Mouse (Mus musculus) small intestine, adult 2 months (tissue): ENCODE results near the gene Lpin1. TPM values are rescaled to one million over a fixed set of nuclear protein-coding genes. Genes with fewer than 3 reads are reported as not detected.

Experiments
- H3K27ac ChIP-seq: fragments of 200-500 bp; 2 replicates; pipeline ENCODE4 v1.5.1; 2012; ENCODE audit warnings: low read depth, low read length, control low read depth, inconsistent platforms; ENCODE audit not compliant: insufficient read depth
- H3K27me3 ChIP-seq: fragments of 200-500 bp; 2 replicates; pipeline ENCODE4 v1.6.1; 2012; ENCODE audit warnings: mild to moderate bottlenecking, moderate library complexity, low read length, inconsistent platforms; ENCODE audit not compliant: control insufficient read depth, insufficient read depth
- H3K36me3 ChIP-seq: fragments of 200-500 bp; 2 replicates; pipeline ENCODE4 v1.6.1; 2012; ENCODE audit warnings: mild to moderate bottlenecking, low read length, control low read depth, inconsistent platforms; ENCODE audit not compliant: control insufficient read depth, insufficient read depth
- H3K4me1 ChIP-seq: fragments of 200-500 bp; 2 replicates; pipeline ENCODE4 v1.6.1; 2012; ENCODE audit warnings: low read length, inconsistent platforms, mixed read lengths; ENCODE audit not compliant: control insufficient read depth, insufficient read depth, insufficient read length
- H3K4me3 ChIP-seq: fragments of 200-500 bp; 2 replicates; pipeline ENCODE4 v1.5.1; 2012; ENCODE audit warnings: low read depth, mild to moderate bottlenecking, control low read depth, inconsistent platforms, low read length, moderate library complexity
- CTCF ChIP-seq: fragments of 200-500 bp; IDR thresholded peaks from 2 replicates; pipeline ENCODE4 v1.5.1; 2012; ENCODE audit warnings: low read depth, mild to moderate bottlenecking, control low read depth, inconsistent platforms, low read length, moderate library complexity, mixed read lengths; ENCODE audit not compliant: insufficient replicate concordance, insufficient read length; ENCODE audit errors: extremely low read depth
- POLR2A ChIP-seq: fragments of 200-500 bp; IDR thresholded peaks from 2 replicates; pipeline ENCODE4 v1.6.1; 2012; ENCODE audit warnings: low read depth, mild to moderate bottlenecking, control low read depth, inconsistent platforms, low read length, moderate library complexity
- WGBS: fragments of 180-500 bp; shearing (Covaris S2); methylation state at CpG from one replicate; pipeline ENCODE4 v1.1.7; 2018; 5-methylcytosine and 5-hydroxymethylcytosine counted together
- polyA plus RNA-seq: library from polyadenylated mRNA; depleted of rRNA; stranded (reverse); fragments of >200 nt; gene quantifications from 2 replicates; pipeline ENCODE4 v1.2.3, GENCODE M21; 2012

The Lpin1 gene
- polyA plus RNA-seq, 1 experiment: 4.0 TPM

GRCm38 (mm10) chr12:16593761-16594160 is 17.0 kb downstream of the Lpin1 start:
- H3K4me1 ChIP-seq: peaks cover 14% of the 10 kb centered on the region
- H3K27ac ChIP-seq: no peak overlapping the region
- TF ChIP-seq POLR2A (no peak), CTCF (no peak)
- WGBS: 94% methylated on average over 7 of the region's 7 CpGs
- H3K27me3 ChIP-seq: no peaks in the 10 kb centered on the region
- no peak overlapping the region for H3K4me3 ChIP-seq
- H3K36me3 ChIP-seq: no peaks in the 10 kb centered on the region

GRCm38 (mm10) chr12:16593014-16593413 is 17.8 kb downstream of the Lpin1 start:
- WGBS: 88% methylated on average over 7 of the region's 7 CpGs
- Histone ChIP-seq H3K27ac (no peak overlapping the region), H3K4me1 (peaks cover 21% of the 10 kb centered on the region), H3K4me3 (no peak overlapping the region), H3K27me3 (no peaks in the 10 kb centered on the region), H3K36me3 (no peaks in the 10 kb centered on the region)
- TF ChIP-seq POLR2A (no peak), CTCF (no peak)

GRCm38 (mm10) chr12:16592451-16592850 is 18.3 kb downstream of the Lpin1 start:
- no peak overlapping the region for H3K4me3 ChIP-seq
- H3K4me1 ChIP-seq: peaks cover 25% of the 10 kb centered on the region
- no peaks in the 10 kb centered on the region for H3K36me3 ChIP-seq
- WGBS: 78% methylated on average over 5 of the region's 5 CpGs
- H3K27me3 ChIP-seq: no peaks in the 10 kb centered on the region
- H3K27ac ChIP-seq: no peak overlapping the region
- TF ChIP-seq CTCF (no peak), POLR2A (no peak)

GRCm38 (mm10) chr12:16591453-16592200 is 19.1 kb downstream of the Lpin1 start:
- H3K4me3 ChIP-seq: peak overlapping the region; percentile 53
- WGBS: 5% methylated on average over 15 of the region's 15 CpGs
- H3K36me3 ChIP-seq: no peaks in the 10 kb centered on the region
- peaks cover 27% of the 10 kb centered on the region for H3K4me1 ChIP-seq
- no peaks in the 10 kb centered on the region for H3K27me3 ChIP-seq
- H3K27ac ChIP-seq: peak overlapping the region; percentile 32
- TF ChIP-seq POLR2A (no peak), CTCF (no peak)

GRCm38 (mm10) chr12:16589966-16590365 is 20.8 kb downstream of the Lpin1 start:
- WGBS: 25% methylated on average over 4 of the region's 4 CpGs
- H3K27ac ChIP-seq: no peak overlapping the region

GRCm38 (mm10) chr12:16589204-16589949 is 21.4 kb downstream of the Lpin1 start:
- WGBS: under 1% methylated on average over 35 of the region's 36 CpGs
- TF ChIP-seq POLR2A (peak; percentile 83), CTCF (no peak)
- no peaks in the 10 kb centered on the region for H3K27me3 ChIP-seq
- peak overlapping the region; percentile 68 for H3K27ac ChIP-seq
- H3K4me1 ChIP-seq: peaks cover 31% of the 10 kb centered on the region
- H3K4me3 ChIP-seq: peak overlapping the region; percentile 96
- no peaks in the 10 kb centered on the region for H3K36me3 ChIP-seq

More at GRCm38 (mm10) chr12:16589966-16590365, 20.8 kb downstream of the Lpin1 start:
- TF ChIP-seq CTCF (no peak), POLR2A (no peak)
- H3K27me3 ChIP-seq: no peaks in the 10 kb centered on the region
- H3K4me1 ChIP-seq: peaks cover 31% of the 10 kb centered on the region
- H3K36me3 ChIP-seq: no peaks in the 10 kb centered on the region
- no peak overlapping the region for H3K4me3 ChIP-seq

- TF ChIP-seq CTCF (no peak), POLR2A (no peak)
- Histone ChIP-seq H3K4me1 (peaks cover 31% of the 10 kb centered on the region), H3K36me3 (no peaks in the 10 kb centered on the region), H3K27me3 (no peaks in the 10 kb centered on the region), H3K4me3 (peak overlapping the region; percentile 96), H3K27ac (no peak overlapping the region)
- WGBS: 21% methylated on average over 7 of the region's 7 CpGs
These were observed 22.2 kb downstream of the Lpin1 start for GRCm38 (mm10) chr12:16588396-16589042.
